Mouse (Mus musculus): ENCODE results near the gene Inafm2. TPM values are rescaled to one million over a fixed set of nuclear protein-coding genes. Genes with fewer than 3 reads are reported as not detected.

The Inafm2 gene
- polyA plus RNA-seq, 1 experiment from 2014 or later, result 25.2 TPM

- Histone ChIP-seq H3K27me3 (replicated peaks) (peaks cover 99% of the 10 kb centered on the region), H3K27ac (no peak overlapping the region), H3K4me3 (no peak overlapping the region), H3K4me1 (peaks cover 34% of the 10 kb centered on the region), H3K36me3 (no peaks in the 10 kb centered on the region), H3K4me2 (replicated peaks) (no peak overlapping the region), H3K9ac (no peak overlapping the region), H3K9me3 (no peaks in the 10 kb centered on the region)
- WGBS, result 9% methylated on average over 6 of the region's 6 CpGs
- no peak for ATAC-seq (ENCODE audit: low FRiP score, low read depth)
Observed at GRCm38 (mm10) chr2:118706436-118706835, 39.1 kb upstream of the Inafm2 start.

- H3K9ac ChIP-seq, result no peak overlapping the region
- peaks cover 26% of the 10 kb centered on the region for H3K4me1 ChIP-seq
- H3K4me3 ChIP-seq, result no peak overlapping the region
- H3K9me3 ChIP-seq, result no peaks in the 10 kb centered on the region
- H3K4me2 ChIP-seq (replicated peaks), result no peak overlapping the region
- H3K27ac ChIP-seq, result no peak overlapping the region
- no peak for ATAC-seq (ENCODE audit: low FRiP score, low read depth)
- H3K36me3 ChIP-seq, result no peaks in the 10 kb centered on the region
- H3K27me3 ChIP-seq (replicated peaks), result peaks cover 99% of the 10 kb centered on the region
- 75% methylated on average over 4 of the region's 4 CpGs for WGBS
Observed at GRCm38 (mm10) chr2:118708472-118708871, 37.1 kb upstream of the Inafm2 start.

GRCm38 (mm10) chr2:118709655-118710221, 35.8 kb upstream of the Inafm2 start:
- WGBS, result 30% methylated on average over 4 of the region's 4 CpGs
- H3K27ac ChIP-seq, result no peak overlapping the region
- no peak overlapping the region for H3K9ac ChIP-seq
- H3K4me2 ChIP-seq (replicated peaks), result no peak overlapping the region
- peaks cover 87% of the 10 kb centered on the region for H3K27me3 ChIP-seq (replicated peaks)
- peaks cover 21% of the 10 kb centered on the region for H3K4me1 ChIP-seq
- no peak overlapping the region for H3K4me3 ChIP-seq
- ATAC-seq (ENCODE audit: low FRiP score, low read depth), result no peak
- H3K36me3 ChIP-seq, result no peaks in the 10 kb centered on the region
- no peaks in the 10 kb centered on the region for H3K9me3 ChIP-seq

GRCm38 (mm10) chr2:118711038-118711494, 34.5 kb upstream of the Inafm2 start:
- under 1% methylated on average over 36 of the region's 36 CpGs for WGBS

DNA sequence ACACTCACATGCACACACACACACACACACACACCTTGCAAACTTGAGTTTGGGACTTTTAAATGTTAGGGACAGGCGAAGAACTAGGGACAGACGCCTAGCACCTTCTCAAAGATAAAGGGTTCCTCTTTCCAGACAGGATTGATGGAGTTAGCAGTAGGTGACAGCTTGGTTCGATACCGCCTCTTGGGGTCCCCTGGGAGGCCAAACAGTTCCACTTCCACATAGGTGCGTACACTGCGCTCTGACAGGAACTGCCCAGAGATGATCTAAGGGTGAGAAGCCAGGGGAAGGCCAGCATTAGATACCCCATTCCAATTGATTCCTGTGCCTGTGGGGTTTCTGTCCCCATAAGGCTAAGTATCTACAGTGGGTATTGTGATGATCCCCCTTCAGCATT, 31.9 kb upstream of the Inafm2 start:
- H3K27ac ChIP-seq, result no peak overlapping the region
- peaks cover 18% of the 10 kb centered on the region for H3K4me1 ChIP-seq
- H3K9me3 ChIP-seq, result no peaks in the 10 kb centered on the region
- H3K4me2 ChIP-seq (replicated peaks), result no peak overlapping the region
- WGBS, result 92% methylated on average over 6 of the region's 6 CpGs
- no peak for ATAC-seq (ENCODE audit: low FRiP score, low read depth)
- peaks cover 61% of the 10 kb centered on the region for H3K27me3 ChIP-seq (replicated peaks)
- no peak overlapping the region for H3K9ac ChIP-seq
- no peaks in the 10 kb centered on the region for H3K36me3 ChIP-seq
- no peak overlapping the region for H3K4me3 ChIP-seq

More at GRCm38 (mm10) chr2:118711038-118711494, 34.5 kb upstream of the Inafm2 start:
- Histone ChIP-seq H3K4me2 (replicated peaks) (peak overlapping the region; percentile 81), H3K36me3 (no peaks in the 10 kb centered on the region), H3K4me1 (peaks cover 21% of the 10 kb centered on the region), H3K4me3 (peak overlapping the region; percentile 34), H3K27ac (no peak overlapping the region), H3K9me3 (no peaks in the 10 kb centered on the region), H3K9ac (peak overlapping the region; percentile 18; the same call in 1 of the 2 replicates), H3K27me3 (replicated peaks) (peaks cover 80% of the 10 kb centered on the region)
- peak; percentile 67 for ATAC-seq (ENCODE audit: low FRiP score, low read depth)

GRCm38 (mm10) chr2:118714230-118714629, 31.3 kb upstream of the Inafm2 start:
- Histone ChIP-seq H3K27ac (no peak overlapping the region), H3K36me3 (no peaks in the 10 kb centered on the region), H3K4me3 (no peak overlapping the region), H3K9me3 (no peaks in the 10 kb centered on the region), H3K4me1 (peaks cover 18% of the 10 kb centered on the region), H3K4me2 (replicated peaks) (no peak overlapping the region), H3K27me3 (replicated peaks) (peaks cover 55% of the 10 kb centered on the region), H3K9ac (no peak overlapping the region)
- WGBS, result 23% methylated on average over 4 of the region's 4 CpGs
- ATAC-seq (ENCODE audit: low FRiP score, low read depth), result no peak

GRCm38 (mm10) chr2:118716677-118717076, 28.9 kb upstream of the Inafm2 start:
- no peaks in the 10 kb centered on the region for H3K9me3 ChIP-seq
- 86% methylated on average over 5 of the region's 5 CpGs for WGBS
- H3K27ac ChIP-seq, result no peak overlapping the region
- peaks cover 32% of the 10 kb centered on the region for H3K27me3 ChIP-seq (replicated peaks)
- no peak overlapping the region for H3K4me3 ChIP-seq
- H3K9ac ChIP-seq, result no peak overlapping the region
- peaks cover 6% of the 10 kb centered on the region for H3K4me1 ChIP-seq
- no peak for ATAC-seq (ENCODE audit: low FRiP score, low read depth)
- no peaks in the 10 kb centered on the region for H3K36me3 ChIP-seq
- H3K4me2 ChIP-seq (replicated peaks), result no peak overlapping the region

- Histone ChIP-seq H3K9ac (no peak overlapping the region), H3K4me2 (replicated peaks) (no peak overlapping the region), H3K4me3 (no peak overlapping the region), H3K4me1 (peaks cover 10% of the 10 kb centered on the region), H3K9me3 (no peaks in the 10 kb centered on the region), H3K27ac (no peak overlapping the region), H3K27me3 (replicated peaks) (peaks cover 13% of the 10 kb centered on the region), H3K36me3 (no peaks in the 10 kb centered on the region)
- 83% methylated on average over 15 of the region's 15 CpGs for WGBS
- ATAC-seq (ENCODE audit: low FRiP score, low read depth), result no peak
Observed at GRCm38 (mm10) chr2:118723693-118724486, 21.7 kb upstream of the Inafm2 start.

DNA sequence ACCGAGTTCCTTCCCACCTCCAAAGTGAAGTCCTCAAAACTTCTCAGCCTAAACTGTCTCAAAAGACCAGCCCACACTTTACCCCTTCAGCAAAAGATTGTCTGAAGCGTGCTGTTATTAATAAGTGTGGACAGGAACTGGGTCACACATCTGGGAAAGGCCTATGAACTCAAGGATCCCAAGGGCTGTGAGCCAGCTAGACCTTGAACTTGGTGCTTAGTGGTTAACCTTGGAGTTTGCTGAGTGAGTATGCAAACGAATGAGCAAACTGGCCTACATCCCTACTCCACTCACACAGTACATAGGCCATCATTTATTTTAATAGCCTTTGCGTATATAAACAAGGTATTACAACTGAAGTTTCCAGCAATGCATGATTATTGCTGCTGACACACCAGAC, 20.0 kb upstream of the Inafm2 start:
- peaks cover 10% of the 10 kb centered on the region for H3K4me1 ChIP-seq
- WGBS, result 87% methylated on average over 4 of the region's 4 CpGs
- no peak overlapping the region for H3K9ac ChIP-seq
- no peak overlapping the region for H3K4me2 ChIP-seq (replicated peaks)
- H3K4me3 ChIP-seq, result no peak overlapping the region
- peaks cover 21% of the 10 kb centered on the region for H3K27me3 ChIP-seq (replicated peaks)
- H3K36me3 ChIP-seq, result no peaks in the 10 kb centered on the region
- no peaks in the 10 kb centered on the region for H3K9me3 ChIP-seq
- no peak overlapping the region for H3K27ac ChIP-seq
- ATAC-seq (ENCODE audit: low FRiP score, low read depth), result no peak

- H3K4me1 ChIP-seq, result peaks cover 10% of the 10 kb centered on the region
- H3K27me3 ChIP-seq (replicated peaks), result peaks cover 25% of the 10 kb centered on the region
- H3K4me3 ChIP-seq, result no peak overlapping the region
- H3K27ac ChIP-seq, result no peak overlapping the region
- WGBS, result 77% methylated on average over 2 of the region's 2 CpGs
- H3K9ac ChIP-seq, result no peak overlapping the region
- no peaks in the 10 kb centered on the region for H3K36me3 ChIP-seq
- H3K4me2 ChIP-seq (replicated peaks), result no peak overlapping the region
- H3K9me3 ChIP-seq, result no peaks in the 10 kb centered on the region
- no peak for ATAC-seq (ENCODE audit: low FRiP score, low read depth)
Observed at GRCm38 (mm10) chr2:118726873-118727272, 18.7 kb upstream of the Inafm2 start.

DNA sequence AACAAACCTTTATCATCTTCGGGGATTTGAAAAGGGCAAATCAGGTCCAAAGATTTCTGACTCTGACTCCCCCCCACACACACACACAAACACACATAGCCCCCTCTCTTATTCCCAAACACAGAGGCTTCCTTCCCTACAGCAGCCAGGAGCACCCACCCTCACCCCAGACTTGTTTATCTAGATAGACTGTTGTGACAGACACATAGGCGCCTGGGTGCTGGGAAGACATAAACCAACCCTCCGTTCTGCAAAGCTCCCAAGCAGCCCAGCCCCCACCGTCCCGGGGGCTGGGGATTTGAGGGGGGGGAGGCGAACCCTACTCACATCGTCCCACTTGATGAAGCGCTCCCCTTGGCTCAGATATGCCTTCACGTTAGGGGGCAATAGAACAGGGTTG, 17.6 kb upstream of the Inafm2 start:
- Histone ChIP-seq H3K9ac (no peak overlapping the region), H3K4me1 (peaks cover 10% of the 10 kb centered on the region), H3K36me3 (no peaks in the 10 kb centered on the region), H3K27ac (no peak overlapping the region), H3K4me3 (no peak overlapping the region), H3K27me3 (replicated peaks) (peaks cover 27% of the 10 kb centered on the region), H3K9me3 (no peaks in the 10 kb centered on the region), H3K4me2 (replicated peaks) (0 out of 2 replicates have a peak overlapping the region, but pooled peaks have one; percentile 21)
- 29% methylated on average over 9 of the region's 9 CpGs for WGBS
- ATAC-seq (ENCODE audit: low FRiP score, low read depth), result no peak

DNA sequence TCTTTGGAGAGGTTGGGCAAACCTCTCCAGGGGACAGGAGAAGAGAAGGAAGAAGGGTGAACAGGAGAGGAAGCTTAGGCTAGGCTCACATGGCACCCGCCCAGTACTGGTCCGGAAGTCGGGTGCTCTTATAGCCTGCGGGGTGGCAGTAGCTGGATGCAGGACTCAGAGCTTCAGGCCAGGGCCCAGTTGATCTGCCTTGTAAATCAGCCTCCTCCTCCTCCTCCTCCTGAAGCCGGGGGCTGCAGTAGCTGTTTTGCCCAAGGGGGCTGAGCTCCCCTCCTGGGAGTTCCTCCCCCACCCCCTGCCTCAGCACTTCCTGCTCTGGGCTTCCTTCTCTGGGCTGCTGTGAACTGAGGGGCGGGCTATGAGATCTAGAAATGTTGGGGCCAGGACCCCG, 17.2 kb upstream of the Inafm2 start, which contains the start of gene Plcb2:
Gene Plcb2 (minus strand): TSS at position 102 of the 400 bp plus-strand sequence.
- ATAC-seq (ENCODE audit: low FRiP score, low read depth), result peak; percentile 21; the same call in 1 of the 2 replicates
- 12% methylated on average over 7 of the region's 7 CpGs for WGBS
- H3K36me3 ChIP-seq, result no peaks in the 10 kb centered on the region

More for the DNA sequence above, 17.2 kb upstream of the Inafm2 start, which contains the start of gene Plcb2:
- H3K9ac ChIP-seq, result no peak within 1 kb of the TSS
- H3K4me1 ChIP-seq, result peaks cover 10% of the 10 kb centered on the region
- H3K27ac ChIP-seq, result no peak within 1 kb of the TSS
- no peak within 1 kb of the TSS for H3K4me3 ChIP-seq
- peaks cover 30% of the 10 kb centered on the region for H3K27me3 ChIP-seq (replicated peaks)
- no peaks in the 10 kb centered on the region for H3K9me3 ChIP-seq
- 0 out of 2 replicates have a peak within 1 kb of the TSS, but pooled peaks have one; percentile 21 for H3K4me2 ChIP-seq (replicated peaks)

Measured in neural tube, embryonic 12.5 days (tissue).